Mouse (Mus musculus): ENCODE measurements at regions not wholly inside any gene's neighbourhood (a gene's known extent, or its start where the extent isn't known, plus 50 kb on each side); places are given as distances from the start of the nearest gene placed in this dataset.

- DNase-seq = no peak
Observed at GRCm38 (mm10) chr1:13834860-13835840, 2258.0 kb downstream of the 4930444P10Rik start.

GRCm38 (mm10) chr1:13807786-13808185 is 2285.3 kb downstream of the 4930444P10Rik start:
- no peak for DNase-seq

GRCm38 (mm10) chr1:13800460-13800859 is 2292.7 kb downstream of the 4930444P10Rik start:
- DNase-seq = no peak

GRCm38 (mm10) chr1:13798848-13799247 is 2294.3 kb downstream of the 4930444P10Rik start:
- DNase-seq = no peak

GRCm38 (mm10) chr1:13795196-13795595 is 2297.9 kb downstream of the 4930444P10Rik start:
- DNase-seq = no peak

GRCm38 (mm10) chr1:13789318-13790085 is 2303.6 kb downstream of the 4930444P10Rik start:
- peak; percentile 89 to 90 for DNase-seq

- DNase-seq = no peak
Observed at GRCm38 (mm10) chr1:13787016-13787415, 2306.1 kb downstream of the 4930444P10Rik start.

GRCm38 (mm10) chr1:13784396-13784795 is 2308.7 kb downstream of the 4930444P10Rik start:
- peak; percentile 65 to 67 for DNase-seq

GRCm38 (mm10) chr1:13782633-13783032 is 2310.5 kb downstream of the 4930444P10Rik start:
- no peak for DNase-seq

- DNase-seq = no peak
Observed at GRCm38 (mm10) chr1:13772106-13772505, 2321.0 kb downstream of the 4930444P10Rik start.

GRCm38 (mm10) chr1:13771014-13771463 is 2322.1 kb downstream of the 4930444P10Rik start:
- no peak for DNase-seq

- DNase-seq = no peak
Observed at GRCm38 (mm10) chr1:13752479-13752878, 2338.6 kb downstream of the A830018L16Rik start.

- no peak for DNase-seq
Observed at GRCm38 (mm10) chr1:13751381-13751780, 2337.5 kb downstream of the A830018L16Rik start.
